Mouse (Mus musculus): ENCODE results near the gene Pold4. TPM values are rescaled to one million over a fixed set of nuclear protein-coding genes. Genes with fewer than 3 reads are reported as not detected.

The Pold4 gene
- polyA plus RNA-seq (2017; shearing (Covaris generic)), result 100 to 1,000 TPM; 124 to 142 TPM

DNA sequence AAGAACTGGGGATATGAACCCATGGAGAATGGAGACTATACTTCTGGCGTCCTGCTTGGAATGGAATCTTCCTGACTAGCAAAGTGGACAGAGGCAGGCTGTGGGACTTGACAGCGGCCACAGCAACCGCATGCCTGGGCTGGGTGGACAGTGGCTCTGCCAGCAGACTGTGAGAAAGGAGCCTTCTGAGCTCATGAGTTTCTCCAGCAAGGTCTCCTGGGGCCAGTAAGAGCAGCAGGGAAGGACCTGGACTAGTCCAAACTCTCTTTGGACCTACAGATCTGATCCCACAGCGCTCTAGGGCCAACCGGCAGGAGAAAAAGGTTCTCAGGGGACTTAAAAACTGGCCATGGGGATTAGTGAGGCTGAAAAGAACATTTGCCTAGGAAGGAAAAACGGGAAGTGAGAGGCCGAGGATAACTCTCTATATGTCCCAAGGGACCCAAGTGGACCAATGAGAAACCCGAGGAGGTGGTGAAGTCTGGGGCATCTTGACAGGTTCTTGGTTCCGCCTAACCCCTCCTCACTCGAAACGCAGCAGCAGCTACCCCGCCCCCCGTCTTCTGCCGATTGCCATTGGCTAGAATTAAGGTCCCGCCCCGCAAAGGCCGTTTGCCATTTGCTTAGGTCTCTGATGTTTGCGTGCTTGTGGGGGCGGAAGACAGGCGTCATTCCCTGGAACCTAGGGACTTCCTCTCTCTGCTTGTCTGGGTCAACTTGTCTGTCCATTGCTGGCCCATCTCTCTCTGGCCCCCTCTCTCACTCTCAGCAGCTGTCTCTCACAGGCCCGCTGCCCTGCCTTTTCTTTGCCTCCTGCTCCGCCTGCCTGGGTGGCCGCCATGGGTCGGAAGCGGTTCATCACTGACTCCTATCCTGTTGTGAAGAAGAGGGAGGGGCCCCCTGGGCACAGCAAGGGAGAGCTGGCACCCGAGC is at the start of gene Pold4:
Gene Pold4, plus strand, starts transcription at position 647 of the 933 bp plus-strand sequence.

DNA sequence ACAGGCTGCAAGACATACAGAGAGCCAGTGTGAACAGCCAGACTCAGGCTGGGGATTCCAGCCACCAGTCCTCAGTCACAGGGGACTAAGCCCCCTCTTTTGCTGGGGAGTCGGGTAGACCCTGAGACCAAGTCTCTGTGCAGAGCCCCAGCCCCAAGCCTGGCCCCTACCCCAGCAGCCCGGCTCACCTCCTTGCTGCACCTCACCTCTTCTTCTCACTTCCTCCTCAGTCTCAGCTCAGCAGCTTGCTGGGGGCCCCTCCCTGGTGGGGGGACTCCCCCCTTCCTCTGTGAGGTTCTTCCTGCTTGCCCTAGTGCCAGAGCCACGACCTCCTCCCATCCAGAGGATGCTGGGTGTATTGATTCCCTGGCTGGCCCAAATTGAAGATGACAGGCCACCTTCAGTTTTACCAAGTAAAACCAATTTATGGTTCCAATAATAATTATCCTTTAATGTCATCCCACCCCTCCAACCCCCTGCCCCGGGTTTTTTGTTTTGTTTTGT is 40.8 kb upstream of the Pold4 start, which contains the start of gene Tbc1d10c:
Gene Tbc1d10c, minus strand, starts transcription at position 454 of the 504 bp plus-strand sequence.

DNA sequence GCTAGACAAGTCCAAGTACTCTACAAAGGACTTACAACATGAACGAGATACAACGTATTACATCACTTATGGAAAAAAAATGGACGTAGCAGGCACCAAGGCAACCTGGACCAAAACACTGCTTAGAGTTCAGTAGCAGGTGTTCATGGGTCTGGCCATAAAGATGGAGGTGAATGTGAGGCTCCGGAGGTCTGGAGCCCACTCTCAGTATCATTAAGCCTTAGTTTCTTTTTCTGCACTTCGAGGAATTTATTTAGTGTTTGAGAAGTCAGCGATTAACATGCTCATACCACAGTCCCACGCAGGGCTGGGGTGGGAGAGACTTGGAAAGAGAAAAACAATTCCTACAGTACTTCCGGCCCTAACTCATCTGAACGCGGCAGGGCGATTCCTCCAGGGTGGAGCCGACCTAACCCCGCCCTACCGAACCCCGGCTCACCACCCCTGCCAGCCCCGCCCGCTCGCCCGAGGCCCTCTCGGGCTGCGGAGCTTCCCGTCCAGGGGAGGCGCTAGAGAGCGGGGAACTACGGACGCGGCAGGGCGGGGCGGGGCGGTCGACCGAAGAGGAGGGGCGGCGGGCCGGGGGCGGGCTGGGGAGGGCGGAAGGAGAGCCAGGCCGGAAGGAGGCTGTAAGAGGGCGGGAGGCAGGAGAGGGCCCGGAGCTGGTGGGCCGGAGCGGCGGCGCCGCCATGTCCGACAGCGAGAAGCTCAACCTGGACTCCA is 40.0 kb upstream of the Pold4 start, which contains the start of gene Ppp1ca:
Gene Ppp1ca, plus strand, starts transcription at position 538 of the 723 bp plus-strand sequence.

DNA sequence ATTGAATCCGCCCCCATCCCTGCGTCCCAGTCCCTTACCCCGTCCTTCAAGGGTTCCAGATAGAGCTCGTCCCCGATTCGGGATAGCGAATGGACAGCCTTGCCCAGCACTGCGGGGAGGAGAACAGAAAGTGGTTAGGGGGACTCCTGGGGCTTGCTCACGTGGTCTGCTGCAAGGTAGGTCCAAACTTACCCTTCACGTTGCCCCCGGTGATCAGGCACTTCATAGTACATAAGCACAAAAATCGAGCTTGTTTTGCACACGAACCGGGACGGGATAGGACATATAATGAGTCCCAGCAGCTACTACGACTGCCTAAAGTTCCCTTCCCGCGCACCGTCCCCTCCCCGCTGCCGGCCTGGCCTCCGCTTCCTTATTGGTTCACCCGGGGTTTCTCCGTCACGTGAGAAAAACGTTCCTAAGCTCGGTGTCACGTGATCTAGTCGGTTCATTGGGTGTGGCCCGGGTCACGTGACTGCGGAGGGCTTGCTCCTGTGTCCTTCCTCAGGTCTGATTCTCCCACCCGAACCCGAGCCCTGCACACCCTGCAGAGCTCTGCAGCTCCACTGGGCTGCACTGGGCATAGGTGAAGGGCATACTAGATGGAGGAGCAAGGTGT is 30.3 kb upstream of the Pold4 start, which contains the start of gene Rad9a:
Gene Rad9a, minus strand, starts transcription at position 372 of the 619 bp plus-strand sequence.

DNA sequence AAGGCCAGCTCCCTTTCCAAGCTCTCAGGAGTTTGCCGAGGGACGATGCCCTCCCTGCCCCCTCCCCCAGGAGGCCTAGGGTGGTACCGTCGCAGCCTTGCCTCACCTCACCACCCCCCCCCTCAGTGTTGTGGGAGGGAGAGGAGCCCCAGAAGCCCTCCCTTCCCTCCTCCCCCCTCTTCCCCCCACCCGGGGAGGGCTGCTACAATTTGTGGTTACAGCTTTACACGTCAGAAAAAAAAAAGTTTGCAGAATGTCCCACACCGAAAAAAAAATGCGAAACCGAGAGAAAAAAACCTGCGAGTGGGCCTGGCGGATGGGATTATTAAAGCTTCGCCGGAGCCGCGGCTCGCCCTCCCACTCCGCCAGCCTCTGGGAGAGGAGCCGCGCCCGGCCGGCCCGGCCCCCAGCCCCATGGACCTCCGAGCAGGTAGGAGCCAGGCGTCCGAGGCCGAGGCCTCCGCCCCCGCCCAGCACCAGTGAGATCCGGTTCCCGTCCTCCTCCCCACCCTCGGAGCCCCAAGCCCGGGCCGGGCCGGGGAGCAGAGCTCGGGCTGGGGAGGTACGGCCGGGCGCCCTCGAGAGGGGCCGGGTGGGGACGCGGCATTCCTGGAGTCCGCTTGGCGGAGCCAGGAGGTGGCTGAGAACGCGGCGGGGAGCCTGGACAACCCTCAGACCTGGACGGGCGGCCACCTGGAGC is 17.5 kb upstream of the Pold4 start, which contains the start of the genes Clcf1 and AC109138.7:
Gene Clcf1, plus strand, starts transcription at position 168 of the 700 bp plus-strand sequence.
Gene AC109138.7, plus strand, starts transcription at position 287 of the 700 bp plus-strand sequence.

DNA sequence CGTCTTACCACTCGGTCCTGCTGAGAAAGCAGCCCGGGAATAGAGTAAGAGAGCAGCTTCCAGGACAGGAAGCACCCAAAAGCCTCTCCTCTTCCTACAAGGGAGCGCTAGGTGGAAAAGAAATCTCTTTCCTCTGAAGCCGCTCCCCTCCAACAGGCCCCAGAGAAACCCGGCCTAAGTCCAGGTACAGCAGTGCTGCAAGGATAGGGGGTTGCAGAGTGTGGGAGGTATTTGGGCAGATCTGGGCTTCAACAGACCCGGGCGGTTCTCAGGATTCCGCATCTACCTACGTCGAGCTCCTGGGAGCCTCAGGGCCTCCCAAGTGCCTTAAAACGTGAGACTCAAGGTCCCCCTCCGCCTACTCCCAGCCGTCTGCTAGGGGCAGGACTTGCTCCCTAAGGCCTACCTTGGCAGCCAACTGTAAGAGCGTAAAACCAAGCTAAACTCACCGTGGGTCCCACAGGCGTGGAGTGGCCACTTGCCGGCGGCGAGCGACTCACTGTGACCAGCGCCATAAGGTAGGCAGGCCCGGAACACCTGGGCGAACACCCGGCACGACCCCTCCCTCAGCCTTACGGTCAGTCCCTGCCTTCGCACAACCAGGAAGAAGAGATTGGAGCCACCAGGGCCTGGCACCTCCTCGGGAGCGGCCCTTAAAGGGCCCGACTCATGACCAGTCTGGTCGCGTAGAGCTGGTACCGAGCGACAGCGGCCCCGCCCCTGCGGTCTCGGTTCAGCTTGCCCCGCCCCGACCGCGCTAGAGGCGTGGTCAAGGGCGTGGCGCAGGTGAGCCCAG is 37.1 kb downstream of the Pold4 start, which contains the start of gene Ssh3:
Gene Ssh3, minus strand, starts transcription at position 615 of the 796 bp plus-strand sequence.

DNA sequence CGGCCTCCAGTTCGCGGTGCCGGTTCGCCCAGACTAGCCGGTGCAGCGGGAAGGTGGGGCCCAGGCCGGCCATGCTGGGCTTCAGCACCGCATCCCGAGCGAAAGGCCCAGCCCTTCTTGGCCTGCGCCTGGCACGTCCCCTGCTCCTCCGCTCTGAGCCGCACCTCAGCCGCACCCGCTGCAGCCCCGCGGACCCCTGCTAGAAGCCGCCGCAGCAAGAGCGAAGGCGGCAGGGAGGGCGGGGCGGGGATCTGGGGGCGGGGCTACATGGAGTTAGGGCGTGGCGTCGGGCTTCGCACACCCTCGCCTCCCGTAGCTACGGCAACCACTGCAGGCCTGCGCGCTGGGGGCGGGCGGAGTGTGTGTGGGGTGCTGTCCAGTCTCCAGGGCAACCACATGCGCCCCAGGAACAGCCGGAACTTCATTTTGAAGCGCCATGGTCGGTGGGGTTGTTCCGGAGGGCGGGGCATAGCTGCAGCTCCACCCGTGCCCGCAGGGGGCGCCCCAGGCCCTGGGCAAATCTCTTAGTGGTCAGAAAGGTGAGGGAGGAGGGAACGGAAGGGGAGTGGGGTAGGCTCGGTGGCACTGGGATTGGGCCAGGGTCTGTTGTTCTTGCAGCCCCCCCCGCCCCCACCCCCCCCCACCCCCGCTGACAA is 51.3 kb downstream of the Pold4 start, which contains the start of gene Ankrd13d:
Gene Ankrd13d, minus strand, starts transcription at position 240 of the 656 bp plus-strand sequence.

Other genes starting within 250 kb of the Pold4 start
- gene Acy3, start 245.3 kb upstream of the Pold4 start, polyA plus RNA-seq (2017; shearing (Covaris generic)), result under 1 TPM in 1 of 2 experiments, not detected in 1; 0.66 TPM
- under 1 TPM in 1 of 2 experiments, not detected in 1; 0.12 TPM for gene Tbx10, start 239.1 kb upstream of the Pold4 start, polyA plus RNA-seq (2017; shearing (Covaris generic))
- 10 to 100 TPM; 11.5 to 24.3 TPM for gene Nudt8, start 231.3 kb upstream of the Pold4 start, polyA plus RNA-seq (2017; shearing (Covaris generic))
- 1 to 10 TPM in 1 of 2 experiments, under 1 TPM in 1; 0.42 to 2.4 TPM for gene Gm49405, start 231.3 kb upstream of the Pold4 start, polyA plus RNA-seq (2017; shearing (Covaris generic))
- 1 to 10 TPM in 1 of 2 experiments, under 1 TPM in 1; 0.52 to 4.1 TPM for gene Doc2g, start 228.6 kb upstream of the Pold4 start, polyA plus RNA-seq (2017; shearing (Covaris generic))
- gene Ndufv1, start 219.1 kb upstream of the Pold4 start, polyA plus RNA-seq (2017; shearing (Covaris generic)), result 100 to 1,000 TPM; 134 to 170 TPM
- 100 to 1,000 TPM; 602 to 648 TPM for gene Gstp1, start 193.9 kb upstream of the Pold4 start, polyA plus RNA-seq (2017; shearing (Covaris generic))
- gene Gstp2, start 185.9 kb upstream of the Pold4 start, polyA plus RNA-seq (2017; shearing (Covaris generic)), result 10 to 100 TPM in 1 of 2 experiments, 1 to 10 TPM in 1; 2.0 to 12.8 TPM
- 100 to 1,000 TPM; 132 to 137 TPM for gene Gstp3, start 172.3 kb upstream of the Pold4 start, polyA plus RNA-seq (2017; shearing (Covaris generic))
- not detected for gene Cabp2, start 150.3 kb upstream of the Pold4 start, polyA plus RNA-seq (2017; shearing (Covaris generic))
- gene Cdk2ap2, start 134.7 kb upstream of the Pold4 start, polyA plus RNA-seq (2017; shearing (Covaris generic)), result 100 to 1,000 TPM; 721 to 747 TPM
- gene Pitpnm1, start 131.9 kb upstream of the Pold4 start, polyA plus RNA-seq (2017; shearing (Covaris generic)), result 100 to 1,000 TPM; 256 to 279 TPM
- gene Aip, start 106.0 kb upstream of the Pold4 start, polyA plus RNA-seq (2017; shearing (Covaris generic)), result 100 to 1,000 TPM; 195 to 206 TPM
- gene Gpr152, start 92.1 kb upstream of the Pold4 start, polyA plus RNA-seq (2017; shearing (Covaris generic)), result not detected
- under 1 TPM; 0.16 to 0.52 TPM for gene Cabp4, start 87.9 kb upstream of the Pold4 start, polyA plus RNA-seq (2017; shearing (Covaris generic))
- gene Coro1b, start 83.3 kb upstream of the Pold4 start, polyA plus RNA-seq (2017; shearing (Covaris generic)), result 100 to 1,000 TPM; 293 to 521 TPM
- 1,000 to 10,000 TPM; 1,707 to 1,870 TPM for gene Ptprcap, start 78.3 kb upstream of the Pold4 start, polyA plus RNA-seq (2017; shearing (Covaris generic))
- gene Rps6kb2, start 68.5 kb upstream of the Pold4 start, polyA plus RNA-seq (2017; shearing (Covaris generic)), result 10 to 100 TPM; 43.4 to 45.2 TPM
- 10 to 100 TPM; 11.8 to 20.0 TPM for gene Carns1, start 56.4 kb upstream of the Pold4 start, polyA plus RNA-seq (2017; shearing (Covaris generic))
- gene Tbc1d10c, start 40.6 kb upstream of the Pold4 start, polyA plus RNA-seq (2017; shearing (Covaris generic)), result 100 to 1,000 TPM; 624 to 764 TPM
- 1,000 to 10,000 TPM; 1,254 to 1,335 TPM for gene Ppp1ca, start 39.8 kb upstream of the Pold4 start, polyA plus RNA-seq (2017; shearing (Covaris generic))
- 10 to 100 TPM; 43.8 to 69.5 TPM for gene Rad9a, start 30.2 kb upstream of the Pold4 start, polyA plus RNA-seq (2017; shearing (Covaris generic))
- 10 to 100 TPM; 20.4 to 31.3 TPM for gene Clcf1, start 17.7 kb upstream of the Pold4 start, polyA plus RNA-seq (2017; shearing (Covaris generic))
- gene AC109138.7, start 17.5 kb upstream of the Pold4 start, polyA plus RNA-seq (2017; shearing (Covaris generic)), result not detected
- gene Ssh3, start 37.3 kb downstream of the Pold4 start, polyA plus RNA-seq (2017; shearing (Covaris generic)), result 1 to 10 TPM in 1 of 2 experiments, under 1 TPM in 1; 0.61 to 1.4 TPM
- gene Ankrd13d, start 51.2 kb downstream of the Pold4 start, polyA plus RNA-seq (2017; shearing (Covaris generic)), result 1 to 10 TPM; 3.2 to 8.3 TPM
- 100 to 1,000 TPM; 351 to 389 TPM for gene Grk2, start 74.3 kb downstream of the Pold4 start, polyA plus RNA-seq (2017; shearing (Covaris generic))
- gene Kdm2a, start 166.4 kb downstream of the Pold4 start, polyA plus RNA-seq (2017; shearing (Covaris generic)), result 10 to 100 TPM; 51.4 to 63.5 TPM
- gene Rhod, start 207.5 kb downstream of the Pold4 start, polyA plus RNA-seq (2017; shearing (Covaris generic)), result 10 to 100 TPM in 1 of 2 experiments, not detected in 1; 11.2 TPM
- gene Syt12, start 245.5 kb downstream of the Pold4 start, polyA plus RNA-seq (2017; shearing (Covaris generic)), result under 1 TPM in 1 of 2 experiments, not detected in 1; 0.16 TPM